Mouse (Mus musculus): Measurements from ENCODE around the gene Rchy1. TPM values are rescaled to one million over a fixed set of nuclear protein-coding genes. Genes with fewer than 3 reads are reported as not detected.
A peak's percentile ranks its signal among the peaks of the same experiment; 100 is the strongest.

Gene Rchy1
- polyA plus RNA-seq, 1 experiment from 2014 or later = 79.3 TPM

DNA sequence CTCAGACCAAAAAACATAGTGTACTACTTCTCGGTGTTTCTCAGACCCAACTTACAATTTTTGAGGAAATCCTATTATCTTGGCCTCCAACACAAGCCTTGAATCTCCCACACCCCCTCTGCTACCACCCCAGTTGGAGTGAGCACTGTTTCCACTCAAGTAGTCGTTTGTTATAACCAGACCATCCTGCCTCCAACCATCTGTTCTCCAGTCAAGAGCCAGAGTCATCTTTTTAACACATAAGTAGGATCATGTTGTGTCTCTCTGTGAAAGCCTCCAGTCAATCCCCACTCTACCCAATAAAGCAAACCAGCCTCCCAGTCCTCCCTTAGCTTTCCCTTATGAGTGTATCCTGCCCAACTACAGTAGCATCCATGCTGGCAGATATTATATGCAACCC, 20.6 kb upstream of the Rchy1 start:
- no peak overlapping the region for H3K9ac ChIP-seq
- H3K27ac ChIP-seq = no peak overlapping the region
- H3K4me2 ChIP-seq = no peak overlapping the region
- H3K27me3 ChIP-seq (replicated peaks) = no peaks in the 10 kb centered on the region
- no peak for ATAC-seq (replicated peaks)
- no peaks in the 10 kb centered on the region for H3K4me1 ChIP-seq
- 77% methylated on average over 2 of the region's 2 CpGs for WGBS
- no peaks in the 10 kb centered on the region for H3K9me3 ChIP-seq
- H3K4me3 ChIP-seq = no peak overlapping the region
- H3K36me3 ChIP-seq (replicated peaks) = no peaks in the 10 kb centered on the region

DNA sequence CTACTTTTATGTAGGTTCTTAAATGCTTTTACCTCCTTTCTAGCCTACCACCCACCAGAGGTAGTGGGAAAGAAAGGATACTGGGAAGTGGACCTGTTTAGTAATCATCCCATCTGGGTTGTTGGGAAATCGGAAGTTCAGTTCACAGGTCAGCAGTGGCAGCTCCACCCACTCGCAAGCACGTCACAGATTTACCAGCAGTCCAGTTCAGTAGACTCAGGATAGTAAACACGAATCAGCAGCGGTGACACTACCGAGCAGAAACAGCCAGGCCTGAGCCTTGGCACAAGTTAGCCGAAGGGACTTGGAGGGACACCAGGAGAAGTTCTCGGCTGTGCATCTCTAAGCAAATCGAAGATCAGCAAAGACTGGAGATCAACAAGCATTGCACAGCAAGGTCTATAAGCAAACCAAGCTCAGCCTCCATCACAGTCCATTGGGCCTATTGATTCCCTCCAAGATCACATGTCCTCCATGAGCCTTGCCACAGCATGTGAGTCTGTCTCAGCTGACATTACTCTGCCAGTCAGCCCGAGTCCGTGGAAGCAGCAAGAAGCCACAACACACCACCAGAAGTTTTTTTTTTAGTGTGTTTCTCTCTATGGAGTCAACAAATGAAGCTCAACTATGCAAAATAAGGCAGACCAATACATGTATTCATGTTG, 18.4 kb upstream of the Rchy1 start:
- no peaks in the 10 kb centered on the region for H3K27me3 ChIP-seq (replicated peaks)
- H3K9me3 ChIP-seq = no peaks in the 10 kb centered on the region
- no peaks in the 10 kb centered on the region for H3K36me3 ChIP-seq (replicated peaks)
- H3K4me1 ChIP-seq = no peaks in the 10 kb centered on the region
- WGBS = 92% methylated on average over 11 of the region's 11 CpGs
- H3K9ac ChIP-seq = no peak overlapping the region
- H3K4me2 ChIP-seq = no peak overlapping the region
- no peak for ATAC-seq (replicated peaks)
- H3K4me3 ChIP-seq = no peak overlapping the region
- H3K27ac ChIP-seq = no peak overlapping the region

- no peak for ATAC-seq (replicated peaks)
- Histone ChIP-seq H3K27ac (no peak overlapping the region), H3K4me2 (no peak overlapping the region), H3K9ac (no peak overlapping the region), H3K27me3 (replicated peaks) (no peaks in the 10 kb centered on the region), H3K9me3 (no peaks in the 10 kb centered on the region), H3K4me1 (no peaks in the 10 kb centered on the region), H3K36me3 (replicated peaks) (no peaks in the 10 kb centered on the region), H3K4me3 (no peak overlapping the region)
- WGBS = 89% methylated on average over 2 of the region's 2 CpGs
Measured at GRCm38 (mm10) chr5:91977397-91977770, 14.5 kb upstream of the Rchy1 start.

- Histone ChIP-seq H3K4me2 (no peak overlapping the region), H3K27ac (no peak overlapping the region), H3K27me3 (replicated peaks) (no peaks in the 10 kb centered on the region), H3K9ac (no peak overlapping the region), H3K4me3 (no peak overlapping the region), H3K9me3 (no peaks in the 10 kb centered on the region), H3K4me1 (no peaks in the 10 kb centered on the region), H3K36me3 (replicated peaks) (no peaks in the 10 kb centered on the region)
- ATAC-seq (replicated peaks) = no peak
- WGBS = 74% methylated on average over 10 of the region's 10 CpGs
Measured at GRCm38 (mm10) chr5:91976566-91977396, 13.9 kb upstream of the Rchy1 start.

DNA sequence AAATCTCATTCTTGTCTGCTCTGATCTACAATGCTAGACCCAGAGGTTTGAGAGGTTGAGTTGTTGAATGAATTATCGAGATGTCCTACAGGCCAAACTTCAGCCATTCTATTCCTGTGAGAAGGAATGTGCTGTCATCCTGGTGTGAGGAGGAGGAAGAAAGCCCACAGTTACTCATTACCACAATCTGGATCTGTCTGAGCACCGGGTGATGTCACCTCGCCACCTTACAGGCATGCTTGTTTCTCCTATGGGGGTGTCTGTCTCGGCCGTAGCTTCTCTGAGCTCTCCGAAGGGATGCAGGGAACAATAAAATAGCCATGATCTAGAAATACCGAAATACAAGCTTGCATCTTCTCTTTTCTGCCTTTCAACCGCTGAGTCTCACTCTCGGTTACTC, 12.9 kb upstream of the Rchy1 start:
- H3K9ac ChIP-seq = no peak overlapping the region
- no peaks in the 10 kb centered on the region for H3K36me3 ChIP-seq (replicated peaks)
- H3K4me1 ChIP-seq = no peaks in the 10 kb centered on the region
- WGBS = 93% methylated on average over 9 of the region's 9 CpGs
- H3K9me3 ChIP-seq = no peaks in the 10 kb centered on the region
- no peak overlapping the region for H3K4me2 ChIP-seq
- H3K4me3 ChIP-seq = no peak overlapping the region
- no peak overlapping the region for H3K27ac ChIP-seq
- ATAC-seq (replicated peaks) = no peak
- no peaks in the 10 kb centered on the region for H3K27me3 ChIP-seq (replicated peaks)

DNA sequence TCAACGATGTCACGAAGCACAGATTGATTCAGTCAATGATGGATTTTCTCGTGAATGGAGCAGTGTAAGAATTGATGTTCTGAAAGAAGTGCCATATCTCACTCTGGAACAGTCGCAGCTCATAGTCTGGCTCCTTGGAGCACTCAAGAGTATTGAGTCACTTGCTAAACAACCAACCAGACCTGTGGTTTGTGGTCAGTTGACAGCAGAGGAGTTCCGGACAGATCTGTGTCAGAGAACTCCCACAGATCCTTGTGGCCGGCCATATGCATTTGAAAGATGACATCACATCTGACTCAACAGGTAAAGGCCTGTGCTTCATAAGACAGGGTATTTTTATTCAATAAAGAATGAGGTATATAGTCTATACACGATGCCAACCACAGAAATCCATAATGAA, 11.1 kb upstream of the Rchy1 start:
- no peaks in the 10 kb centered on the region for H3K4me1 ChIP-seq
- H3K4me2 ChIP-seq = no peak overlapping the region
- no peaks in the 10 kb centered on the region for H3K27me3 ChIP-seq (replicated peaks)
- 93% methylated on average over 7 of the region's 7 CpGs for WGBS
- no peaks in the 10 kb centered on the region for H3K36me3 ChIP-seq (replicated peaks)
- H3K9me3 ChIP-seq = no peaks in the 10 kb centered on the region
- no peak overlapping the region for H3K27ac ChIP-seq
- no peak overlapping the region for H3K4me3 ChIP-seq
- no peak for ATAC-seq (replicated peaks)
- H3K9ac ChIP-seq = no peak overlapping the region

DNA sequence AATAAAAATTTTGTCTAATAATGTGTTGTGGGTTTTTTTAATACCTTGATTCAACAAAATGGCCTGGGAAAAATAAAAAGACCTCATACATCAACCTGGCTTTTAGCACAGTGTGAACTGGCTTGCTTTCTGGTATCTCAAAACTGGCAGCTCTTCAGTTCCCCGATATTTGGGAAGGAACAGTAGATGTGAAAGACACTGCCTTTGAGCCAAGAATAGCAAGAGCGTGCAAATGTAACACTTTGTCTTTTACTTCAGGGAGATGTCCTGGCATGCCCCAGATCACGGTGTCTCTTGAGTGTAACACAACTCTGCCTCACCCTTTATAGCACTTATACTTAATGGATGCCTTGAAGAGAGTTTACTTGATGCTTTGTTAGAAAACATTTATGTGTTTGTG, 9.2 kb upstream of the Rchy1 start:
- ATAC-seq (replicated peaks) = no peak
- Histone ChIP-seq H3K27me3 (replicated peaks) (no peaks in the 10 kb centered on the region), H3K36me3 (replicated peaks) (no peaks in the 10 kb centered on the region), H3K9me3 (no peaks in the 10 kb centered on the region), H3K27ac (no peak overlapping the region), H3K4me3 (no peak overlapping the region), H3K4me2 (no peak overlapping the region), H3K9ac (no peak overlapping the region), H3K4me1 (no peaks in the 10 kb centered on the region)
- 96% methylated on average over 3 of the region's 3 CpGs for WGBS

- no peak for ATAC-seq (replicated peaks)
Measured at GRCm38 (mm10) chr5:91962259-91962638, 619 bp downstream of the Rchy1 start.

GRCm38 (mm10) chr5:91961370-91961769, 1.5 kb downstream of the Rchy1 start:
- H3K4me3 ChIP-seq = peak overlapping the region; percentile 87
- peak overlapping the region; percentile 93; the same call in 1 of the 2 replicates for H3K9ac ChIP-seq
- H3K9me3 ChIP-seq = no peaks in the 10 kb centered on the region
- peak overlapping the region; percentile 67 for H3K4me2 ChIP-seq
- no peak overlapping the region for H3K27ac ChIP-seq
- 95% methylated on average over 1 of the region's 1 CpGs for WGBS
- H3K36me3 ChIP-seq (replicated peaks) = peaks cover 6% of the 10 kb centered on the region; the same call in 1 of the 2 replicates
- ATAC-seq (replicated peaks) = no peak
- no peaks in the 10 kb centered on the region for H3K27me3 ChIP-seq (replicated peaks)
- H3K4me1 ChIP-seq = peaks cover 24% of the 10 kb centered on the region

More at GRCm38 (mm10) chr5:91962259-91962638, 619 bp downstream of the Rchy1 start:
- peak overlapping the region; percentile 87 for H3K4me3 ChIP-seq
- H3K9me3 ChIP-seq = no peaks in the 10 kb centered on the region
- peaks cover 24% of the 10 kb centered on the region for H3K4me1 ChIP-seq
- H3K4me2 ChIP-seq = peak overlapping the region; percentile 67
- peaks cover under 1% of the 10 kb centered on the region; the same call in 1 of the 2 replicates for H3K36me3 ChIP-seq (replicated peaks)
- under 1% methylated on average over 14 of the region's 14 CpGs for WGBS
- no peaks in the 10 kb centered on the region for H3K27me3 ChIP-seq (replicated peaks)
- H3K9ac ChIP-seq = peak overlapping the region; percentile 93
- peak overlapping the region; percentile 100 for H3K27ac ChIP-seq

DNA sequence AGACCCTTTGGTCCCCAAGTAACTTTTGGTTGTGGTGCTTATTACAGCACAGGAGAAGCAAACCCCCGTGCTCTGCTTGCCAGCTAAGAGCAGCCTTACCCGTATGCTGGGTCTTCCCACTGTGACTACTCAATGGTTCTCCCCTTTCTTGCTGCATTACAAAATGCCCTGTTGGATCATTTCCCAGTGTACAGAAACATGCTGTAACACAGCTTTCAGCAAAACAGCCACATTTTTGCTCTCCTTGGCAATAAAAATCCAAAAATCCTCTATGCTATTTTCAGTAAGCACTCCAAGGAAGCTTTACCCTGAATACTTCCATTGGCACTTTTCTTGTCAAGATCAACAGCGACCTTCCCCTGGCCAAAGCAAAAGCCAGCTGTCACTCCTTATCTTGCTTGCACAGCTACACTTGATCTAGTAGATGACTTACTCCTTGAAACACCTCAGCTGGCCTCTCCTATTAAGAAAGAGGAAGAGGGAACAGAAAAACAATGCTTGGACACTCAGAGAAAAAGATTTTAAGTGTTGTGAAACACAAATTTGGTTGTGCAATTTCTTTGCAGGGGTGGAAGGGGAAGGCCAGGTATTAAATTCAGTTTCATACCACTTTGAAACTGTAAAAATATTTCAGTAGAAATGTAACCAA, 2.1 kb downstream of the Rchy1 start:
- Histone ChIP-seq H3K4me3 (peak overlapping the region; percentile 87; the same call in 1 of the 2 replicates), H3K9ac (peak overlapping the region; percentile 3; the same call in 1 of the 2 replicates), H3K9me3 (no peaks in the 10 kb centered on the region), H3K27me3 (replicated peaks) (no peaks in the 10 kb centered on the region), H3K36me3 (replicated peaks) (peaks cover 6% of the 10 kb centered on the region; the same call in 1 of the 2 replicates), H3K4me2 (peak overlapping the region; percentile 67), H3K4me1 (peaks cover 24% of the 10 kb centered on the region), H3K27ac (no peak overlapping the region; the same call in 1 of the 2 replicates)
- no peak for ATAC-seq (replicated peaks)
- WGBS = 78% methylated on average over 3 of the region's 3 CpGs

GRCm38 (mm10) chr5:91959986-91960385, 2.9 kb downstream of the Rchy1 start:
- H3K36me3 ChIP-seq (replicated peaks) = peaks cover 9% of the 10 kb centered on the region; the same call in 1 of the 2 replicates
- no peak overlapping the region for H3K27ac ChIP-seq
- WGBS = 98% methylated on average over 1 of the region's 1 CpGs
- no peak overlapping the region for H3K4me2 ChIP-seq
- ATAC-seq (replicated peaks) = no peak
- no peaks in the 10 kb centered on the region for H3K9me3 ChIP-seq
- no peak overlapping the region for H3K4me3 ChIP-seq
- no peak overlapping the region for H3K9ac ChIP-seq
- H3K27me3 ChIP-seq (replicated peaks) = no peaks in the 10 kb centered on the region
- peaks cover 24% of the 10 kb centered on the region for H3K4me1 ChIP-seq

- Histone ChIP-seq H3K27ac (no peak overlapping the region), H3K9ac (no peak overlapping the region), H3K27me3 (replicated peaks) (no peaks in the 10 kb centered on the region), H3K36me3 (replicated peaks) (peaks cover 9% of the 10 kb centered on the region; the same call in 1 of the 2 replicates), H3K4me3 (no peak overlapping the region), H3K4me1 (peaks cover 24% of the 10 kb centered on the region), H3K4me2 (no peak overlapping the region), H3K9me3 (no peaks in the 10 kb centered on the region)
- no peak for ATAC-seq (replicated peaks)
- 77% methylated on average over 1 of the region's 1 CpGs for WGBS
Measured at GRCm38 (mm10) chr5:91959096-91959495, 3.8 kb downstream of the Rchy1 start.

Data from midbrain, embryonic 15.5 days (tissue).